Mouse (Mus musculus) lung, adult 18-20 months (tissue): ENCODE data around the gene Gm20388.
"Not testable (repeated sequence)": the region's sequence is repeated elsewhere in the genome, so short reads cannot be mapped to it uniquely, and the experiment has no call there.

Experiments used
- DNase-seq, 2 experiments: peaks; one replicate each; pipeline ENCODE4 v3.0.0; 2022; ENCODE audit warnings: mixed read lengths in 2 of 2

Gm20388 gene

DNA sequence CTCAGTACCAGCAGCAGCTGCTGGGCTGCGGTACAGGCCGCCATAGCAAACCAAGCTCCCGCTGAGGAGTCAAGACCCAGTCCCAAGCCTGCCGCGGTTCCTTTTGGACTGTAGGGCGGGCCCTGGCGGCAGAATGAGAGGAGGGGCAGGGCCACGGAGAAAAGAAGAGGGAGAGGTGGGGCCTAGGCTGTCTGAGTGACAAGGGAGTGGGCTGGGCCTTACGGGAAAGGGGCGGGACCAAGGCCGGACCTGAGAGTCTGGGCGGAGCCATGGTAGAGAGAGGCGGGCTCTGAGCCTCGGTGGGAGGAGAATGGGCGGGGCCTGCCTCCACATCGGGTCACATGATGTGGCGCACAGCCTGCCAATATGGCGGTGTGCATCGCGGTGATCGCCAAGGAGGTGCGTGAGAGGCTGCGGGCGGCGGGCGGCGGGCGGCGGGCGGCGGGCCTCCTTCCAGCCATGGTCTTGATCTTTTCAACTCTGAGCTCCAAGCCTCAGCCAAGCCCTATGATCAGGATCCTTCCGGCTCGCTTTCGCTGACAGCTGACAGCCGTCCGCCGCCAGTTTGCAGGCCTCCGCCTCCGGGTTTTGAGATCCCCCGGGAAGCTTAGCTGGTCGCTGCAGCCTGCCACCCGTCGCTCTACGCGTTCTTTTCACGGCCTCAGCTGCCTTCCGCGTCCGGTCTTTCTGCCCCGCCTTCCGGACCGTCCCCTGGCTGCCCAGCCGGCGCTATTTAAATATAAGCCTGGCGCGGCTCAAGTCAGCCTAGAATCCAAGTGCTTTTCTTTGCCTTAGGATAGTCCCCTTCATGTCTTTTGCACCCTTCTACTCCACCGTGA lies 2700.9 kb downstream of the Gm20388 start, which contains the start of the genes Galns and Trappc2l:
Gene Galns, minus strand, starts transcription at position 169 of the 839 bp plus-strand sequence.
Gene Trappc2l, plus strand, starts transcription at position 346 of the 839 bp plus-strand sequence.
- peak; percentile 96 to 97 for DNase-seq

- peak; percentile 43 to 63 for DNase-seq
These were observed 2705.7 kb downstream of the Gm20388 start for GRCm38 (mm10) chr8:122616181-122616905.

GRCm38 (mm10) chr8:122617947-122618546 lies 2707.4 kb downstream of the Gm20388 start:
- peak; percentile 79 to 87 for DNase-seq

DNA sequence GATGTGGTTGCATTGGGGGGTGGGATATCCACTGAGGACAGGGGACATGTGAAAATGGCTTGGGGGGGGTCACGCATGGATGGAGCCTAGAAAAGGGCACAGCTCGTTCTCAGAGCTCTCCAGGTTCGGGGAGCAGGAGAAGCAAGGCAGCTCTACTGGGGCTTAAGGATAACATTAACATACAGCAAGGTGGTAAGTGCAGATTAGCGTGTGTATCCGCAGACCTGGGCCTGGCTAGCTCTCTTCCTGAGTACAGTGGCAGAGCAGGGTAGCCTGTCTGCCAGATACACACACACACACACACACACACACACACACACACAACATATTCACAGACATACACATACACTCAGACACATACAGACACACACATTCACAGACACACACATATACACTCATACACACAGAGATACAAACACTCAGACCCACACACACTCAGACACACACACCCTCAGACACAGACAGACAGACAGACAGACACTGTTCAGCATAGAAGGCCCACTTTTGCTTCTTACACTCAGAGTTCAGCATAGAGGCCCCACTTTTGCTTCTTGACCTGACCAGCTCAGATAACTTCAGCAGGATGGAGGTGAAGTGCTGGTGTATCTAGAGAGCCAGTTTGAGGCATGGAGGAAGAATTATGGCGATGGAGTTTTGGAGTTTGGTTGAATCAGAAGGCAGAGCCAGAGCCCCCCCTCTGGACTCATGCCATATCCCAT lies 2708.2 kb downstream of the Gm20388 start:
- DNase-seq: no peak

GRCm38 (mm10) chr8:122620446-122620845 lies 2709.8 kb downstream of the Gm20388 start:
- no peak for DNase-seq

DNA sequence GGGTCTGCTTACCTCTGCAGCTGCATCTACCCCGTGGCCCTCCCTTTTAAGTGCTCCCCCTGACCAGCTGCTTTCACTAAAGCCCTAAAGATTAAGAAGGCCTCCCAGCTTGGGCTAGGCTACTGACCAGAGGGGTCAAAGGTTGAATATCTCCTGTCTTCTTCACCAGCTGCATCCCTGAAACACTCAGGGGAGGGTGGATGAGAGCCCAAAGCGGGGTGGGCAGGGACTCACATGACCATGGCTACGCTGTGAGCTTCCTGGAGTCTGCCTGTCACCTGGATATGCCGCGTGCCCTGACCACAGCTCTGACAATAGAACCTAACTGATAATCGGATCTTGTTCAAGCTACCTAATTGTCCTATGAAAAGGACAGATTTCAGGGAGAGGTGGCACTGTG lies 2712.1 kb downstream of the Gm20388 start, which contains the start of gene Pabpn1l:
Gene Pabpn1l, minus strand, starts transcription at position 13 of the 400 bp plus-strand sequence.
- no peak for DNase-seq

- peak in 1 of 2 experiments; percentile 30 for DNase-seq
These were observed 2713.4 kb downstream of the Gm20388 start for GRCm38 (mm10) chr8:122623844-122624642.

GRCm38 (mm10) chr8:122624653-122625052 lies 2714.0 kb downstream of the Gm20388 start:
- DNase-seq: no peak

DNA sequence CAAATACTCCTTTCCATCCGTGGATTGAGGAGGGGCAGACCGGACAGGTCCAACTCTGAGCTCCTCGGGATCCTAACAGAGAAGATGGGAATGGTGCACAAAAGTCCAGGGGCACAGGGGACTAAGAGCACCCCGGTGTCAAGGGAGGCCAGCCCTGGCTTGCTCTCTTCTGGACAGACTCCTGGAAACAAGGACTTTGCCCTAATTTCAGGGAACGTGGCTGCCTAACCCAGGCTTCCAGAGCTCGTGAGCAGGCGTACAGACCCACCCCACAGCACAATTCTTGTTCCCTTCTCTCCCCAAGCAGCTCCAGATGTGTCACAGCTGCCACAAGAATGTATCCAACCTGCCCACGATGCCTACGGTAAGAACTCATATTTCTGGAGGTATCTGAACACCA lies 2715.2 kb downstream of the Gm20388 start:
- DNase-seq: no peak

- DNase-seq: no peak
These were observed 2716.3 kb downstream of the Gm20388 start for GRCm38 (mm10) chr8:122626896-122627295.

- no peak for DNase-seq
These were observed 2718.7 kb downstream of the Gm20388 start for GRCm38 (mm10) chr8:122629388-122629787.

GRCm38 (mm10) chr8:122630696-122631095 lies 2720.1 kb downstream of the Gm20388 start:
- DNase-seq: no peak

- not testable (repeated sequence) for DNase-seq
These were observed 2721.5 kb downstream of the Gm20388 start for GRCm38 (mm10) chr8:122632134-122632533.

DNA sequence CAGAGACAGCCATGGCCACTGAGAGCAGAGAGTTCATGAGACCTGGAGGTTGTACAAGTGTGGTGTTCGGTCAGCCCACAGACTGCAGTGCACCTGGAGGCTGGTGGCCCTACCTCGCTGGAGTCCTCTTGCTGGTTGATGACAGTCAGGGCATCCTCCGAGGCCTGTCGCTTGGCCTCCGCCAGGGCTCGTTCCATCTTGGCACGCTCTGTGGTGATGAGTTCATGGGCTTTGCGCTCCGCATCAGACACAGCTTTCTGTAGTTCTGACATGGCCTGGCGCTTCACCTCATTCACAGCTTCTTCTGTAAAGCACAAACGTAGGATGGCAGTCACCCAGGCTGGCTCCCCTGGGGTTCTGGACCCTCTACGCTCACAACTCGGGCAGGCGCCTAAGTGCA lies 2722.6 kb downstream of the Gm20388 start:
- no peak for DNase-seq

GRCm38 (mm10) chr8:122635878-122636802 lies 2725.5 kb downstream of the Gm20388 start:
- peak in 1 of 2 experiments; percentile 30 for DNase-seq

- DNase-seq: no peak
These were observed 2726.1 kb downstream of the Gm20388 start for GRCm38 (mm10) chr8:122636803-122637175.

DNA sequence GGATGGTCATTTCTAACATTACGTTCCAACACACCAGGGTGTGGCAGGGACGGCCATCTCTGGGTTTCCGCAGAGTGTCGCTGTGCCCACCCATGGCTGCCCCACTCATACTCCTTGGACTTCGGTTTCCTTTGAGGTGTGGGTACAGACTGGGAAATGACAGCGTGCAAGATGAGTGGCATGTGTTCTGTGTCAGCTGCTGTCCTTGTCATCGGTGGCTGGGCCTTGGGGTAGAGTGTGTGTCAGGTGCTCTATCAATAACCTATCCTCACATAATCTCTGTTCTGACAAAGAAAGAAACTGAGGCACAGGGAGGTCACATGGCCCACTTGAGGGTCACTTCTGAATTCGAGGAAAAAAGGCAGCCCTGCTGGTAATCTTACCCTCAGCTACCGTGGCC lies 2726.6 kb downstream of the Gm20388 start:
- no peak for DNase-seq

GRCm38 (mm10) chr8:122638601-122639000 lies 2728.0 kb downstream of the Gm20388 start:
- no peak for DNase-seq

DNA sequence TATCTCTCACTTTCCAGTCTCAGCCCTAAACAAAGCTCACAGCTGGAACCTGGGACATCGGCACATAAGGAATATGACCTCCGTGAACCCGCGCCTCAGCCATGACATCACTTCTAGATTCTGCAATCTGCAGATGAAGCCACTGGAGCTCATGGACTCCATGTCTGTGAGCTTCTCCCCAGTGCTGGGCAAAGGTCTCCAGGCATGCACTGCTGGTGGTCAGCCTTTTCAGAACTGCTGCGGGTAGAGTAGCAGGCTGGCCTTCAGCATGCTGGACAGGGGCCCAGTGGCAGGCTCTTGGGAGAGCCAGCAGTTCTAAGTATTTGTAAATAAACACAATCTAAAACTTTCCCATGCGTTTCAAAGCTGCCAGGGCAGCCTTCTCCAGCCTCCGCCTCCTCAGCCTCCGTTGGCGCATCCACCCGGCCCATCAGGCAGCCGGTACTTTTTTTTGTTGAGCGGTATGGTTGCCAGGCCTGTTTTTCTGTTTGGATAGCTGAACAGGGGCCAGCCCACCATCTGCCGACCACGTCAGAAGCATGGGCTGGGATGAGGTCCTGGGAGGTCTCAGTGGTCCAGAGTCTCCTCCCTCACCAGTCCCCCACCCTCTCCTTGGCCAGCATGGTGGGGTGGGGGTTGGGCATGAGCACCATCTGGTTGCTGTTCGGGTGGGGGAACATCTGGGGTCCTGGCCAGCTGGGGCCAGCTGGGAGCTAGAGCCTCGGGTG lies 2729.0 kb downstream of the Gm20388 start:
- DNase-seq: peak; percentile 66 to 73

DNA sequence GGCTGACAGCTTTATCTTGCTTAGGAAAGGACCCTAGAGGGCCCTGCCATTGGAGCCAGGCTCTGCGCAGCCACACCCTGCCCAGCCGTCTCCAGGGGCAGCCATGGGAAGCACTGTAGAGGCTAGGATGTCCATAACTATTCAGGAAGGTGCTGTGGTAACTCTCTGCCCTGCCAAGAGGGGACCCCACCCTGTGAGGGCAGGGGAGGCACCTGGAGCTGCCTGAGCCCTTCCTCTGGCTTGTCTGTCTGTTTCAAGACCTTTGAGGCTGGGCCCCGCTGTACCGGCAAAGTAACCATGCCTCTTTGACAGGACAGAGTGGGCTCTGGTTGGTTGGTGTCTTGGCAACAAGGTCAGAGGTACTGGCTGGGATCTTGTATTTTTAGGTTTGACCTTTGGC lies 2730.2 kb downstream of the Gm20388 start:
- DNase-seq: peak in 1 of 2 experiments; percentile 24
